Mouse (Mus musculus): ENCODE measurements at regions not wholly inside any gene's neighbourhood (a gene's known extent, or its start where the extent isn't known, plus 50 kb on each side); places are given as distances from the start of the nearest gene placed in this dataset.

DNA sequence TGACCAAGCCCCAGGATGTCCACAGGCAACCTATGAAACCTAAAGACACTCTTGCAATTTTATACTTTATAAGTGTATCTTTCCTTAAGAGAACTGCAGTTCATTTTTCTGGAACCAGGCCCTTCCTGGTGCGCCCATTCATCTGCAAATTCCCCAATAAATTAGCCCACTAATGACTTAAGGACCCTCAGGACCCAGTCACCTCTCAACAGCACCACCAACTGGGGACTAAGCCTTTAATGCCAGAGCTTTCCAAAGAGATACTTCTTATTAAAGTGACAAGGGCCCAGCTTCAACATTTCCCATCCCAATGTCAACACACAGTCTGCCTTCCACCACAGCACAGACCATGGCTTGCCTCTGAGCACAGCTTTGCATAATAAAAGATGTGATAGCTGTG, 237.6 kb upstream of the Pabpc6 start:
- 67% methylated on average over 1 of the region's 1 CpGs for WGBS
- H3K36me3 ChIP-seq (ENCODE audit: insufficient read depth, low read length): no peaks in the 10 kb centered on the region
- DNase-seq (ENCODE audit: low spot score): no peak
- ATAC-seq (replicated peaks; ENCODE audit: low FRiP score, low read depth): no peak
- H3K9ac ChIP-seq (ENCODE audit: low read depth, low read length): no peak overlapping the region
- no peaks in the 10 kb centered on the region for H3K27me3 ChIP-seq (ENCODE audit: insufficient read depth, low read length)
- H3K4me2 ChIP-seq (ENCODE audit: low read length): no peak overlapping the region
- H3K27ac ChIP-seq: no peak overlapping the region
- H3K4me3 ChIP-seq (replicated peaks; ENCODE audit: low read depth, low read length): no peak overlapping the region
- no peak for TF ChIP-seq CTCF (IDR thresholded peaks at IDR 0.05; ENCODE audit: low read depth)
- H3K4me1 ChIP-seq (replicated peaks; ENCODE audit: insufficient read depth, low read length): peaks cover 15% of the 10 kb centered on the region
- no peaks in the 10 kb centered on the region for H3K9me3 ChIP-seq (replicated peaks; ENCODE audit: low read length)

DNA sequence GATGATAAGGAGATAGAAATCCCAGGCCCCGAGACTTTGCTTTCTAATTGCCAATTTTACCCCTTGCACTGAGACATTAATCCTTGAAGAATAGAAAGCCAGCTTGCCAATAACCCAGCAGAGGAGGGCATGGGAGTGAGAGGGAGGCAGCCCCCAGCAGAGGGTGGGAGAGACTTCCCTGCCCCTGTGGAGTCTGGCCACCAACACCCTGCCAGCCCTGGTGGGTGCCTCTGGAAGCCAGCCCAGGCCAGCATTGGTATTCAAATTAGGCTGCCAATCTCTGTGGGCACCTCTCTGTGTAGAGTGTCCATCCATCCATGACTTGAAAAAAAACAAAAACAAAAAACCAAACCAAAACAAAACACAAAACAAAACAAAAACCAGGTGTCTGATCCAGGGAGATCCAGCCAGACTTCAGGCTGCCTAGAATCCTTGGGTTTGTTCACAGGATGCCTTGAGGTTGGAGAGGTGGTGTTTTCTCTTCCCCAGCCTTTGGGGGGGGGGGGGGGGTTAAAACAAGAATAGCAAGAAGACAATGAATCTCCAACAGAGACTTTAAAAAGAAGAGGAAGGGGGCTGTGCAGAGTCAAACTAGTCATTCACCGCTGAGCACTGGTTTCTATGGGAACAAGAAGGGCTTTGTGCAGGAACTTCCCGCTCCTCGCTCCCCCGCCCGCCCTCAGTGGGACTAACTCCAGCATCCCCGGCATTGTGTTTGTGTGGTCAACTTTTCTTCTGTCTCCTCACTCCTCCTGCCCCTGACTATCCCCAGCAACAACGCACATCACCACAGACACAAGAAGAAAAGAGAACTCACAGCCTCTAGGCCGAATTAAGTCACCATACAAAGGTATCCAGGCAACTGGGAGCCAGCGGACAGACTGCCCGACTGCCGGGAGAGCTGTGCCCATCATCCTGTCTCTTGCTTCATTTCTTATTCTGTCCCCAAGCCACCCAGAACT, 236.3 kb upstream of the Pabpc6 start:
- no peak for TF ChIP-seq CTCF (IDR thresholded peaks at IDR 0.05; ENCODE audit: low read depth)
- WGBS: 6% methylated on average over 12 of the region's 12 CpGs
- no peaks in the 10 kb centered on the region for H3K27me3 ChIP-seq (ENCODE audit: insufficient read depth, low read length)
- DNase-seq (ENCODE audit: low spot score) (peak; percentile 84), ATAC-seq (replicated peaks; ENCODE audit: low FRiP score, low read depth) (no peak; the same call in 1 of the 2 replicates)
- no peaks in the 10 kb centered on the region for H3K36me3 ChIP-seq (ENCODE audit: insufficient read depth, low read length)
- peaks cover 15% of the 10 kb centered on the region for H3K4me1 ChIP-seq (replicated peaks; ENCODE audit: insufficient read depth, low read length)
- H3K27ac ChIP-seq: no peak overlapping the region
- H3K9ac ChIP-seq (ENCODE audit: low read depth, low read length): no peak overlapping the region
- H3K4me2 ChIP-seq (ENCODE audit: low read length): peak overlapping the region; percentile 41
- H3K9me3 ChIP-seq (replicated peaks; ENCODE audit: low read length): no peaks in the 10 kb centered on the region
- no peak overlapping the region for H3K4me3 ChIP-seq (replicated peaks; ENCODE audit: low read depth, low read length)

DNA sequence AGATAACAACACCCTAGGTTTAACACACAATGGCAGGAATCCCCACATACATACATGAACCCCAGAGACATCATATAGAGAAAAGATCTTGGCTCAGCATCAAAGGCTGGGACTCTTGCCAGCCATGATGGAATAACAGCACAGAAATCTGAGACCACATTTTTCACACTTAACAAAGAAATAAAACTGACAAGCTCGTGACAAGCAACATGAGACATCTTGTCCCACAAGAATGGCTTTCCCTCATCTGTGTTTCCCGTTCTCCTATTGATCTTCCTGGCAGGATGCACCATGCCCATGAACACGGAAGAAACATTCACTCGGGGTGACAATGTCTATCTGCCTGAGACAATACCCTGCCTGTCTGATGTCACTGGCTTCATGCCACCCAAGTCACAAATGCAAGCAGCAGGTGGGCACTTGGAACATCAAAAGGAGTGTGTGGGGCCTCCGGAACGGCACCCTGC, 235.0 kb upstream of the Pabpc6 start:
- no peak overlapping the region for H3K4me2 ChIP-seq (ENCODE audit: low read length)
- H3K27ac ChIP-seq: no peak overlapping the region
- no peaks in the 10 kb centered on the region for H3K27me3 ChIP-seq (ENCODE audit: insufficient read depth, low read length)
- whole genome bisulfite sequencing: 17% methylated on average over 6 of the region's 6 CpGs
- no peak overlapping the region for H3K9ac ChIP-seq (ENCODE audit: low read depth, low read length)
- TF ChIP-seq CTCF (IDR thresholded peaks at IDR 0.05; ENCODE audit: low read depth): no peak
- H3K36me3 ChIP-seq (ENCODE audit: insufficient read depth, low read length): no peaks in the 10 kb centered on the region
- DNase-seq (ENCODE audit: low spot score) (peak; percentile 76), ATAC-seq (replicated peaks; ENCODE audit: low FRiP score, low read depth) (no peak)
- H3K4me1 ChIP-seq (replicated peaks; ENCODE audit: insufficient read depth, low read length): peaks cover 15% of the 10 kb centered on the region
- H3K9me3 ChIP-seq (replicated peaks; ENCODE audit: low read length): no peaks in the 10 kb centered on the region
- H3K4me3 ChIP-seq (replicated peaks; ENCODE audit: low read depth, low read length): no peak overlapping the region

DNA sequence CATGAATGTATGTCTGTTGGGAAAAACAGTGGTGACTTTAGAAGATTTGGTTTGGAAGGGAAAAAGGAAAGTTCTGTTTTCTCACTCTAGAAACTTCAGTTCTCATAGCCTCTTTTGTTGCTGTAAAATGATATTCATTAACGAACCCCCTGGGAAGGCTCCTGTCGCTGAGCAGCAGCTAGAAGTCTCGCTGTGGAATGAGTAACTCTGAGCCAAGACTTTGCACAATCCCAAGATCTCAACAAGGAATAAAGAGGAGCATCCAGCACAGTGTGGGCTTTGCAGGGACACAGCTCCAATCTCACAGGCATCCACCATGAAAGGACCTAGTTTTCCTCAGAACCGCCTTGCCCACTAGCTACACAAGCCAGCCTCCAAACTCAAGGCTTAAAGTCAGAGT, 233.8 kb upstream of the Pabpc6 start:
- DNase-seq (ENCODE audit: low spot score) (peak; percentile 56), ATAC-seq (replicated peaks; ENCODE audit: low FRiP score, low read depth) (no peak)
- H3K9ac ChIP-seq (ENCODE audit: low read depth, low read length): no peak overlapping the region

DNA sequence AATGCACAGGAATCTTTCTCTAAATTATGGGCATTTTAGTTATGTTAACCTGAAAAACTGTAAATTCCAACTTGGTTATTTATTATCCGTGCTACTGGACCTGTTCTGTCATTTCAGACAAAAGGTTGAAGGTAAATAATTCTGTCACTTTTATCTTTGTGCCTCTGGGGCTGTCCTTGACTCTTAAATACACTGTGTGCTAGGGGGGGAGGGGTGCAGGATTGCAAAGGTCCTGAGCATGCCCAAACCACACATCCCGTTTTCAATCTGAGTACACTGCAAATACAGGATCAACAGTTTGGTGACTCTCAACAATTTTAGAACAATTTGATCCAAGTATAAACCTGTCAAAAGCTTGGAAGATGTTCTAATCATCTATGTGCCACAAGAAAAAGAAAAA, 227.4 kb upstream of the Pabpc6 start:
- ATAC-seq (replicated peaks; ENCODE audit: low FRiP score, low read depth) (no peak), DNase-seq (ENCODE audit: low spot score) (no peak)
- TF ChIP-seq CTCF (IDR thresholded peaks at IDR 0.05; ENCODE audit: low read depth): no peak

More for the DNA sequence above, 233.8 kb upstream of the Pabpc6 start:
- 45% methylated on average over 4 of the region's 4 CpGs for WGBS
- Histone ChIP-seq H3K9me3 (replicated peaks; ENCODE audit: low read length) (no peaks in the 10 kb centered on the region), H3K36me3 (ENCODE audit: insufficient read depth, low read length) (no peaks in the 10 kb centered on the region), H3K27ac (no peak overlapping the region), H3K4me3 (replicated peaks; ENCODE audit: low read depth, low read length) (no peak overlapping the region), H3K4me2 (ENCODE audit: low read length) (no peak overlapping the region), H3K4me1 (replicated peaks; ENCODE audit: insufficient read depth, low read length) (peaks cover 15% of the 10 kb centered on the region), H3K27me3 (ENCODE audit: insufficient read depth, low read length) (no peaks in the 10 kb centered on the region)
- TF ChIP-seq CTCF (IDR thresholded peaks at IDR 0.05; ENCODE audit: low read depth): no peak

DNA sequence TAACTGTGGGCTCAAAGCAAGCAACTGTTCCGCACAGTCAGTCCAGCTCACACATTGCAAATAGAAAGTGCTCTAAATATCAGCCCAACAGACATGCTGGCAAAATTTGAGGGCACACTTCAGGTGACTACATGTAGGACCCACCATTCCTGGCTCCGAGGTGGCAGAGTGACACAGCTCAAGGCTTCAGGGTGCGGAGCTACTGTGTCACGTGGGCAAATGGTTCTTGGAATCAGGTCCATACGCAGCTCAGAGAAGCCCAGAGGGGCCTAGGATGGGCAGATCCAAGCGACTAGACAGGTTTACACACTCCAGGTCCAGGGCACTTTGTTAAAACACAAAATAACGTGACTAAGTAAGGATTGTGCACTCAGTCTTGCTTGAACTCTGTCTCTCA, 226.2 kb upstream of the Pabpc6 start:
- no peak overlapping the region for H3K27ac ChIP-seq
- ATAC-seq (replicated peaks; ENCODE audit: low FRiP score, low read depth) (no peak), DNase-seq (ENCODE audit: low spot score) (no peak)
- H3K4me1 ChIP-seq (replicated peaks; ENCODE audit: insufficient read depth, low read length): peaks cover 3% of the 10 kb centered on the region; the same call in 1 of the 2 replicates
- no peak overlapping the region for H3K4me3 ChIP-seq (replicated peaks; ENCODE audit: low read depth, low read length)
- WGBS: 65% methylated on average over 7 of the region's 7 CpGs
- H3K9me3 ChIP-seq (replicated peaks; ENCODE audit: low read length): no peaks in the 10 kb centered on the region
- H3K4me2 ChIP-seq (ENCODE audit: low read length): no peak overlapping the region
- TF ChIP-seq CTCF (IDR thresholded peaks at IDR 0.05; ENCODE audit: low read depth): no peak
- no peaks in the 10 kb centered on the region for H3K27me3 ChIP-seq (ENCODE audit: insufficient read depth, low read length)
- H3K36me3 ChIP-seq (ENCODE audit: insufficient read depth, low read length): no peaks in the 10 kb centered on the region
- no peak overlapping the region for H3K9ac ChIP-seq (ENCODE audit: low read depth, low read length)

More for the DNA sequence above, 227.4 kb upstream of the Pabpc6 start:
- Histone ChIP-seq H3K36me3 (ENCODE audit: insufficient read depth, low read length) (no peaks in the 10 kb centered on the region), H3K27ac (no peak overlapping the region), H3K9ac (ENCODE audit: low read depth, low read length) (no peak overlapping the region), H3K4me1 (replicated peaks; ENCODE audit: insufficient read depth, low read length) (peaks cover 3% of the 10 kb centered on the region; the same call in 1 of the 2 replicates), H3K27me3 (ENCODE audit: insufficient read depth, low read length) (no peaks in the 10 kb centered on the region), H3K4me3 (replicated peaks; ENCODE audit: low read depth, low read length) (no peak overlapping the region), H3K9me3 (replicated peaks; ENCODE audit: low read length) (no peaks in the 10 kb centered on the region), H3K4me2 (ENCODE audit: low read length) (no peak overlapping the region)
- WGBS: 38% methylated on average over 2 of the region's 2 CpGs

All from kidney, postnatal 0 days (tissue).